Mouse (Mus musculus) adrenal gland, adult (tissue): ENCODE measurements around the gene Phf11c.
"Not testable (repeated sequence)": the region's sequence is repeated elsewhere in the genome, so short reads cannot be mapped to it uniquely, and the experiment has no call there.

Experiments
- DNase-seq, 2 experiments: peaks; one replicate each; pipeline ENCODE4 v3.0.0; 2022 to 2023; ENCODE audit warnings: low spot score in 1 of 2; ENCODE audit not compliant: inconsistent age in 2 of 2

Gene Phf11c

DNA sequence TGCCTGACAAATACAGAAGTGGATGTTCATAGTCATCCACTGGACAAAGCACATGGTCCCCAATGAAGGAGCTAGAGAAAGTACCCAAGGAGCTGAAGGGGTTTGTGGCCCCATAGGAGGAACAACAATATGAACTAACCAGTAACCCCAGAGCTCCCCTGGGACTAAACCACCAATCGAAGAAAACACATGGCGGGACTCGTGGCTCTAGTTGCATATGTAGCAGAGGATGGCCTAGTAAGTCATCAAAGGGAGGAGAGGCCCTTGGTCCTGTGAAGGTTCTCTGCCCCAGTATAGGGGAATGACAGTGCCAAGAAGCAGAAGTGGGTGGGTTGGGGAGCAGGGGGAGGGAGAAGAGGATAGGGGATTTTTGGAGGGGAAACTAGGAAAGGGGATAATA is 59.1 kb downstream of the Phf11c start:
- DNase-seq, result not testable (repeated sequence)
